Mouse (Mus musculus) megakaryocyte, embryonic 14.5 days (primary cell): ENCODE measurements around the gene Acox3. TPM values are rescaled to one million over a fixed set of nuclear protein-coding genes. Genes with fewer than 3 reads are reported as not detected.
"Not testable (repeated sequence)": the region's sequence is repeated elsewhere in the genome, so short reads cannot be mapped to it uniquely, and the experiment has no call there.

Source experiments
- H3K27me3 ChIP-seq: replicated peaks from 2 replicates; pipeline ENCODE3; 2012; ENCODE audit warnings: inconsistent platforms
- H3K36me3 ChIP-seq: replicated peaks from 2 replicates; pipeline ENCODE3; 2012; ENCODE audit warnings: low read length, inconsistent platforms, mixed read lengths
- H3K4me1 ChIP-seq: 2 replicates; pipeline ENCODE4 v1.6.1; 2012; ENCODE audit warnings: inconsistent platforms
- H3K4me3 ChIP-seq: replicated peaks from 2 replicates; pipeline ENCODE3; 2012; ENCODE audit warnings: moderate library complexity, mild to moderate bottlenecking, inconsistent platforms
- H3K9me3 ChIP-seq: 2 replicates; pipeline ENCODE4 v1.6.1; 2012; ENCODE audit warnings: inconsistent platforms
- FLI1 ChIP-seq: IDR thresholded peaks from 2 replicates; pipeline ENCODE4 v1.6.1; 2012; ENCODE audit warnings: low read length, inconsistent platforms, mixed read lengths
- GATA1 ChIP-seq: IDR thresholded peaks from 3 replicates; pipeline ENCODE4 v1.6.1; 2012; ENCODE audit warnings: mixed read lengths, low read length, inconsistent platforms, borderline replicate concordance
- polyA plus RNA-seq: library from polyadenylated mRNA; stranded (reverse); fragments of >175 nt; gene quantifications from 2 replicates; pipeline ENCODE4 v1.2.3, GENCODE M21; 2012; ENCODE audit warnings: low replicate concordance; ENCODE audit not compliant: insufficient read depth

Acox3 gene
- polyA plus RNA-seq, 1 experiment = 5.1 TPM

DNA sequence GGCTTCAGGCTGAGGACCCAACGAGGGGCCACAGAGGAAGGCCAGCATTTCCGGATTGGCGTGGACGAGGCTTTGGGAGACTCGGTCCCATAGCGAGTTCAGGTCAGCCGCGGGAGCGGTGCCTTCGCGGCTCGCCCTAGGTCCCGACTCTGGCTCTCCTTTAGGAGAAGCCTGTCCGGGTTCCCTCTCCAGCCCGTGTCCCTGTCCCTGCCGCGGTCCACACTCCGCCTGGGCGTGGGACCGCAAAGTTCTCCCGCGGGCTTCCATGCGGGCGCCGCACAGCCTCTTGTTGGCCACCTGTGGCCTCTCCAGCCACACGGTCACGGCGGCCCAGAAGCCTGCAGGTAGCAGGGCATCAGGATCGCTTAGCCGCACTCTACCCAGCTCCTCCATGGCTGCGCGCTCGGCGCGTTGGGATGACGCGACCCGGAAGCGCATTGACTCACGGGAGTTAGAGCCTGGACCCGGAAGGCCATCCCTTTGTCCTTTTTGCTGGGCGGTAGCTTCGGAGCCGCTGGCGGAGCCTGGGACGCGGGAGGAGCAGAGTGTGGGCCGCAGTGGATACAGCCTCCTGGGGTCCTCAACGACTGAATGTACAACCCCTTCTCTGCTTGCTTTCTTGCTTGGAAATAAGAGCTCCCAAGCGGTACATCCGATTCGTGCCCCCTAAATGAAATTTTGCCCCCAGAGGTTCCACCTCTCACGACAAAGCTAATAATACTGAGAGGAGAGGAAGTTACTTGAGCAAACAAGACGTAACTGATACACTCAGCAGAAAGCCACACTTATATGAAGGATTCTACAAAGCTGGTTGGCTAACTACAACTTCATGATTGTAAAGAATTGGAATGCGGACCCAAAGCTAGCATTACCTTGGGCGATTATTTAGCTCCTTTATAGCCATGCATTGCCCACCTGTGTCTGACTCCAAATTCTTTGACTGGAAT lies 7.9 kb upstream of the Acox3 start, which contains the start of gene Trmt44:
TSS of gene Trmt44 (minus strand) at position 418 of the 947 bp plus-strand sequence.
- peaks cover 40% of the 10 kb centered on the region for H3K36me3 ChIP-seq
- H3K27me3 ChIP-seq = no peaks in the 10 kb centered on the region
- no peaks in the 10 kb centered on the region for H3K9me3 ChIP-seq
- H3K4me3 ChIP-seq = peak within 1 kb of the TSS; percentile 97
- TF ChIP-seq GATA1 (no peak), FLI1 (peak; percentile 8; the same call in 1 of the 2 replicates)
- H3K4me1 ChIP-seq = peaks cover 50% of the 10 kb centered on the region

DNA sequence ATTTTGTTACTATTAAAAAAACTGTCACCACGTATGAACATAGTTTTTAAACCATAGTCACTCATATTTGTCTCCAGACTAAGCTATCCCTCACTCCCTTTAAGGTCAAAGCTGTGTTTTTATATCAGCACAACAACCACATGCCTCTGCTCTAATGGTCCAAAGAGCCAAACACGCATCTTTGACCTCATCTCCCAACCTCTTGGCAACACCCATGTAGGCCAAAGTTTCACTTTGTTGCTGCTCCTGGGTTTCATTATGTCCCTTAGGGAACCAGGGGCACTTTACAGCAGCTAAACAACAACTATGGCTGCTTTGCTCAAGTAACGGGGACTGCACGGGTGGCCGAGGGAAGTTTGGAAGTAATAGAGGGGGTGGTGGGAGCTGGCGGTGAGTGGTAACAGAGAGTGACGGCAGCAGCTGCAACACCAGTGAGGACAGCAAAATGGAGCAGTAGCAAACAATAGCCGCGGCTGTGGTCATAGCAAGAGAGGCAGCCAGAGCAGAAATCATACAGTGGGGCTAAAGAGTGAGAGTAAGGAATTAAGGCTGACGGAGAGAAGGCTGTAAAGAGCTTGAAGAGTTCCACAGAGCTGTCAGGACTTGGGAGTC lies 6.3 kb upstream of the Acox3 start:
- H3K9me3 ChIP-seq = no peaks in the 10 kb centered on the region
- peaks cover 24% of the 10 kb centered on the region for H3K36me3 ChIP-seq
- no peak overlapping the region for H3K4me3 ChIP-seq
- TF ChIP-seq FLI1 = no peak
- TF ChIP-seq GATA1 = no peak
- peaks cover 65% of the 10 kb centered on the region for H3K4me1 ChIP-seq
- H3K27me3 ChIP-seq = no peaks in the 10 kb centered on the region

DNA sequence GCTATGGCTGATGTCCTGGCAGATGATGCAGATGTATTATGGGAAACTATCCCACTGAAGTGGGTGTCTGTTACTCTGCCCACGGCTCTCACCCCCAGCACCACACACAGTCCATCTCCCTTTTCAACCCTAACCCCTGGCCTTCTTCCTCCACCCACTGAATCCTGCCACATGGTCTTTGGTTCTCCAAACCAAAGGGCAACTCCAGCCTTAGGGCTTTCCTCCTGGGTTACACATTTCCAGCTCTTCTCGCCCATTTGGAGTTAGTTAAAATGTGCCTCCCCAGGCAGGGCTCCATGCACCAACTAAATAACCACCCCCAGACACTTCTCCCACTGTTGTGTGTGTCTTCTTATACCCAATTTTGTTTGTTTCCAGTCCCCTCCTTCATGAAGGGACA lies 4.4 kb upstream of the Acox3 start:
- Histone ChIP-seq H3K4me1 (peaks cover 79% of the 10 kb centered on the region), H3K9me3 (no peaks in the 10 kb centered on the region), H3K36me3 (peaks cover 5% of the 10 kb centered on the region), H3K4me3 (peak overlapping the region; percentile 14), H3K27me3 (no peaks in the 10 kb centered on the region)
- TF ChIP-seq FLI1 (no peak), GATA1 (no peak)

DNA sequence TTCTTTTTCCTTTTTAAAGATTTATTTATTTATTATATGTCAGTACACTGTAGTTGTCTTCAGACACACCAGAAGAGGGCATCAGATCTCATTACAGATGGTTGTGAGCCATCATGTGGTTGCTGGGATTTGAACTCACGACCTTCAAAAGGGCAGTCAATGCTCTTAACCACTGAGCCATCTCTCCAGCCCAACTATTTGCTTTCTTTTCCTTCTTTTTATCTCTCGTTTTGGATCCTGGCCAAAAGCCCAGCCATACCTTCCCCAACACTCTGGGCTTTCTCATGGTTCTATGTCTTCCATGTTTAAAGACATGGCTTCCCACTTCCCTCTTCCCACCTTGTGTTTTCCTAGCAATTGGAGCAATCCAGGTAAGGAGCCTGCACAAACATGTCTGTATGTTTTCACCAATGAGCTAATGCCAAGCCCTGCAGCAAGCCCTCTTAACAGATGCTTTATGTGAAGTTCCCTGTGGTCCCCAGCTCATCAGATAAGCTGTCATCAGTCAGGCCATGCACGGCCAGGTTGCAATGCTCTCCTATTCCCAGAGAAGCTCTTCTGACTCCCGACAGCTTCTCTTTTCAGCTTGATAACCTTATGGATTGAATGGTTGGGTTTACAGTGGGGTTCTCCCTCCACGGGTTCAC lies 3.5 kb upstream of the Acox3 start:
- H3K9me3 ChIP-seq = no peaks in the 10 kb centered on the region
- H3K4me3 ChIP-seq = peak overlapping the region; percentile 28
- H3K27me3 ChIP-seq = no peaks in the 10 kb centered on the region
- peaks cover under 1% of the 10 kb centered on the region for H3K36me3 ChIP-seq
- peaks cover 76% of the 10 kb centered on the region for H3K4me1 ChIP-seq
- TF ChIP-seq FLI1 = no peak
- no peak for TF ChIP-seq GATA1

- no peaks in the 10 kb centered on the region for H3K9me3 ChIP-seq
- no peaks in the 10 kb centered on the region for H3K27me3 ChIP-seq
- H3K4me1 ChIP-seq = peaks cover 74% of the 10 kb centered on the region
- no peak for TF ChIP-seq FLI1
- no peak for TF ChIP-seq GATA1
- peak overlapping the region; percentile 30 for H3K4me3 ChIP-seq
- peaks cover 10% of the 10 kb centered on the region for H3K36me3 ChIP-seq
Measured at GRCm38 (mm10) chr5:35580156-35580922, 2.5 kb upstream of the Acox3 start.

GRCm38 (mm10) chr5:35583221-35583783 lies 462 bp downstream of the Acox3 start:
- Histone ChIP-seq H3K36me3 (peaks cover 39% of the 10 kb centered on the region), H3K4me3 (peak overlapping the region; percentile 93), H3K9me3 (no peaks in the 10 kb centered on the region), H3K4me1 (peaks cover 56% of the 10 kb centered on the region), H3K27me3 (no peaks in the 10 kb centered on the region)
- no peak for TF ChIP-seq GATA1
- no peak for TF ChIP-seq FLI1

- not testable (repeated sequence) for H3K4me3 ChIP-seq, H3K9me3 ChIP-seq, H3K27me3 ChIP-seq
- H3K4me1 ChIP-seq = peaks cover 46% of the 10 kb centered on the region
- peaks cover 48% of the 10 kb centered on the region for H3K36me3 ChIP-seq
Measured at GRCm38 (mm10) chr5:35584259-35584658, 1.4 kb downstream of the Acox3 start.

DNA sequence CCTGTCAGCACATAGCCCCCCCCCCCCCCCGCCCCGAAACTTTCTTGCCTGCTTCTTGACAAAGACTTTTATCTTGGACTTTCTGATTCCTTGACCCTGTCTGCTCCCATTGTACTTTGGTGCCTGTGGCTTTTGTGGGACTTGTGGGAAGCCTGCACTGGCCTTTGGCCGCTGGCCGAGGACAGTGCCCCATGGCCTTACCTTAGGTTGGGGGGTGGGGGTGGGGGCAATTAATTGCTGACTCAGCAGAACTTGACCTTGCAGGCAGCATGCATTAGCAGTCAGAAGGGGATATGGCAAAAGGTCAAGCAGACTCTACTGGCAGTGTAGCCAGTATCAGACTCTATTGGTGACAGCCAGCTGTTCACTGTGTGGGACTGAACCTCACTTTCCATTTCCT lies 8.7 kb downstream of the Acox3 start:
- no peak for TF ChIP-seq FLI1
- Histone ChIP-seq H3K4me1 (no peaks in the 10 kb centered on the region), H3K27me3 (no peaks in the 10 kb centered on the region), H3K4me3 (no peak overlapping the region), H3K36me3 (peaks cover 98% of the 10 kb centered on the region), H3K9me3 (peaks cover 14% of the 10 kb centered on the region)

DNA sequence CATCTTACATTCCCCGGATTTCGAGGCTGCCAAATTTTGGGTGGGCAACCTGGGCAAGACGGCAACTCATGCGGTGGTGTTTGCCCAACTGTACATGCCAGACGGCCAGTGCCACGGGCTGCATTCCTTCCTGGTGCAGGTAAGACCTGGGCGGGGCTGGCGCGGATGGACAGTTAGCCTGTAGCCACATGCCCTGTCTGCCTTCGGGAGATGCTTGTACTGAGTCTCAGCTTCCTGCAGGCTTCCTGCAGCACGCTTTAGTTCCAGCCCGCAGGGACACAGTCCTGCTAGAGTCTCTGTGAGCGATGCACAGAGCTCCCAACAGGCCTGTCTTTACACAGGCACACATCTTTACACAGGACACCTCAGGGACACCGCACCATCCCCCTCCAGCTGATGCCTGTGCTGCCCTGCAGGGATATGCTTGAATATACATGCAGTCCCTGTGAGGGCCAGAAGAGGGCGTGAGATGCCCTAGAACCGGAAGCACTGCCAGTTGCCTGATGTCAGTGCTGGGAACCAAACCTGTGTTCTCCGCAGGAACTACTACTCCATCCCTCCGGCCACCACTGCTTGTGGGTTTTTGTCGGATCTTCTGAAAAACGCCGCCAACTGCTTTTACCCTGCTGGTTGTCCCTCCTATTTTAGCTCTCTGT lies 9.4 kb downstream of the Acox3 start:
- H3K4me3 ChIP-seq = no peak overlapping the region
- H3K4me1 ChIP-seq = no peaks in the 10 kb centered on the region
- H3K36me3 ChIP-seq = peaks cover 98% of the 10 kb centered on the region
- peaks cover 14% of the 10 kb centered on the region for H3K9me3 ChIP-seq
- TF ChIP-seq FLI1 (no peak), GATA1 (no peak)
- no peaks in the 10 kb centered on the region for H3K27me3 ChIP-seq
